Mouse (Mus musculus): ENCODE measurements around the gene Fam184b.

GRCm38 (mm10) chr5:45685243-45685642 lies 45.8 kb upstream of the Fam184b start:
- TF ChIP-seq CTCF (conservative IDR thresholded peaks at IDR 0.05; ENCODE audit: low read length) (no peak), NANOG (IDR thresholded peaks at IDR 0.05; ENCODE audit: borderline replicate concordance, low read length) (no peak)

Data from E14TG2a.4 (cell line).